ENCODE assay signal across 19 mouse cellular contexts in the genomic region with DNA sequence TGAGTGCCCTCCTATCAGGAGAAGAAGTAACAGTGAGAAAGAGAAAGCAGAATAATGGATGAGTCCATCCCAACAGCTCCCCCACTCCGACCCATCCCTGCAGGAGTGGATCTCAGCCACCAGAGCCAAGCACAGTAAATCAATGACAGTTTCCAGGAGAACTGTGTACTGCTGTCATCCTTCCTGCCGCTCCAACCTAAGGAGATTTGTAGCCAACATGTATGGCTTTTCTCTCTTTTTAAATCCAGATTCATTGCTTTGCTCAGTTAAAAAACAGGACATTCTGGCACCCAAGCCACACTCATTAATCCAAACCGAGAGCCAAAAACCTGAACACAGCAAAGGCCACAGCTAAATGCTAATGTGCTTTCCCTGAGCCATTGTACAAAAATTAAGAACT.
DNase-seq lines count a peak whose midpoint lies in the region; ATAC-seq and TF ChIP-seq lines count a peak whose summit lies in the region.
"Had no signal": no experiment of that assay in that cellular context is flagged by ENCODE, and none has a peak within 500 bp of the region (broad histone marks: within the 10 kb centered on the region; RNA-seq: fewer than 3 reads in every experiment).

No protein-coding gene starts in this region.

- H3K9me3 ChIP-seq in forebrain, embryonic 14.5 days (replicated peaks; ENCODE audit: control insufficient read depth, low read length): no peaks in the 10 kb centered on the region
- no peaks in the 10 kb centered on the region for H3K9me3 ChIP-seq in forebrain, embryonic 10.5 days
- no peaks in the 10 kb centered on the region for H3K9me3 ChIP-seq in hindbrain, embryonic 14.5 days (ENCODE audit: control insufficient read depth, low read length)
- no peaks in the 10 kb centered on the region for H3K9me3 ChIP-seq in hindbrain, embryonic 10.5 days
- no peaks in the 10 kb centered on the region for H3K9me3 ChIP-seq in lung, embryonic 14.5 days (ENCODE audit: low read depth, low read length)
- H3K9me3 ChIP-seq in stomach, embryonic 15.5 days: no peaks in the 10 kb centered on the region
- H3K9me3 ChIP-seq: liver, embryonic 12.5 days had no signal

- TF ChIP-seq CTCF in lung, embryonic 14.5 days (IDR thresholded peaks at IDR 0.05; ENCODE audit: low read depth): no peak

- DNase-seq in forebrain, embryonic 14.5 days (ENCODE audit: low spot score): peak; percentile 31
- DNase-seq in forebrain, embryonic 10.5 days (ENCODE audit: extremely low spot score, low spot score): no peak
- DNase-seq in hindbrain, embryonic 14.5 days (ENCODE audit: low spot score): peak; percentile 46
- DNase-seq in hindbrain, embryonic 10.5 days (ENCODE audit: low spot score): no peak
- peak; percentile 29 for DNase-seq in lung, embryonic 14.5 days
- DNase-seq in lung, postnatal 36 days: no peak
- DNase-seq in layer of hippocampus, postnatal 10 days (ENCODE audit: low spot score in 2 of 2): no peak
- DNase-seq: adrenal gland, postnatal 25 days; cerebellum, adult 9-11 months; embryo, embryonic 11 days; gastrocnemius, postnatal 36 days; left cerebral cortex, postnatal 4 days; right cerebral cortex, adult 18-20 months; spleen, adult 18-20 months; thymus, postnatal 4 days had no signal

- WGBS in forebrain, embryonic 14.5 days: 73% methylated on average over 3 of the region's 3 CpGs
- WGBS in forebrain, embryonic 10.5 days: 91% methylated on average over 3 of the region's 3 CpGs
- WGBS in hindbrain, embryonic 14.5 days: 51% methylated on average over 3 of the region's 3 CpGs
- WGBS in hindbrain, embryonic 10.5 days: 79% methylated on average over 3 of the region's 3 CpGs
- 46% methylated on average over 3 of the region's 3 CpGs for WGBS in lung, embryonic 14.5 days
- 47% methylated on average over 3 of the region's 3 CpGs for WGBS in stomach, embryonic 15.5 days

- H3K4me2 ChIP-seq in forebrain, embryonic 14.5 days (ENCODE audit: low read length): no peak overlapping the region
- no peak overlapping the region for H3K4me2 ChIP-seq in hindbrain, embryonic 14.5 days (replicated peaks)
- no peak overlapping the region for H3K4me2 ChIP-seq in lung, embryonic 14.5 days
- H3K4me2 ChIP-seq in stomach, embryonic 15.5 days: no peak overlapping the region
- H3K4me2 ChIP-seq: heart, embryonic 11.5 days; liver, embryonic 12.5 days had no signal

- no peak overlapping the region for H3K9ac ChIP-seq in forebrain, embryonic 14.5 days (ENCODE audit: low read length)
- no peak overlapping the region for H3K9ac ChIP-seq in hindbrain, embryonic 14.5 days
- no peak overlapping the region for H3K9ac ChIP-seq in lung, embryonic 14.5 days
- no peak overlapping the region for H3K9ac ChIP-seq in stomach, embryonic 15.5 days
- H3K9ac ChIP-seq: liver, embryonic 12.5 days had no signal

- no peak for ATAC-seq in forebrain, embryonic 14.5 days
- ATAC-seq in hindbrain, embryonic 14.5 days (ENCODE audit: low FRiP score): no peak
- no peak for ATAC-seq in lung, embryonic 14.5 days (ENCODE audit: insufficient read depth)
- ATAC-seq in stomach, embryonic 15.5 days (ENCODE audit: insufficient read depth, low FRiP score, low read depth): peak; percentile 40; the same call in 1 of the 2 replicates
- ATAC-seq: liver, embryonic 12.5 days had no signal

- H3K27me3 ChIP-seq in forebrain, embryonic 14.5 days (replicated peaks; ENCODE audit: control insufficient read depth, insufficient read depth, low read length): no peaks in the 10 kb centered on the region
- no peaks in the 10 kb centered on the region for H3K27me3 ChIP-seq in forebrain, embryonic 10.5 days (ENCODE audit: poor library complexity, severe bottlenecking)
- no peaks in the 10 kb centered on the region for H3K27me3 ChIP-seq in hindbrain, embryonic 14.5 days (ENCODE audit: control insufficient read depth, insufficient read depth, low read length)
- H3K27me3 ChIP-seq in hindbrain, embryonic 10.5 days (ENCODE audit: insufficient read depth, poor library complexity, severe bottlenecking): no peaks in the 10 kb centered on the region
- no peaks in the 10 kb centered on the region for H3K27me3 ChIP-seq in lung, embryonic 14.5 days (ENCODE audit: insufficient read depth, low read length)
- H3K27me3 ChIP-seq in stomach, embryonic 15.5 days (replicated peaks): no peaks in the 10 kb centered on the region
- H3K27me3 ChIP-seq: CH12.LX; liver, embryonic 12.5 days had no signal

- H3K4me3 ChIP-seq in forebrain, embryonic 14.5 days (ENCODE audit: low read depth, low read length): no peak overlapping the region
- H3K4me3 ChIP-seq in forebrain, embryonic 10.5 days: no peak overlapping the region
- no peak overlapping the region for H3K4me3 ChIP-seq in hindbrain, embryonic 14.5 days (replicated peaks; ENCODE audit: low read length)
- H3K4me3 ChIP-seq in hindbrain, embryonic 10.5 days: no peak overlapping the region
- H3K4me3 ChIP-seq in lung, embryonic 14.5 days (ENCODE audit: low read depth, low read length): no peak overlapping the region
- H3K4me3 ChIP-seq in stomach, embryonic 15.5 days (replicated peaks): no peak overlapping the region
- H3K4me3 ChIP-seq: liver, embryonic 12.5 days had no signal

- no peaks in the 10 kb centered on the region for H3K36me3 ChIP-seq in forebrain, embryonic 14.5 days (ENCODE audit: control insufficient read depth, insufficient read depth, low read length)
- no peaks in the 10 kb centered on the region for H3K36me3 ChIP-seq in forebrain, embryonic 10.5 days (replicated peaks)
- H3K36me3 ChIP-seq in hindbrain, embryonic 14.5 days (replicated peaks; ENCODE audit: control insufficient read depth, insufficient read depth): no peaks in the 10 kb centered on the region
- H3K36me3 ChIP-seq in hindbrain, embryonic 10.5 days: no peaks in the 10 kb centered on the region
- H3K36me3 ChIP-seq in lung, embryonic 14.5 days (ENCODE audit: insufficient read depth): no peaks in the 10 kb centered on the region
- no peaks in the 10 kb centered on the region for H3K36me3 ChIP-seq in stomach, embryonic 15.5 days
- H3K36me3 ChIP-seq: liver, embryonic 12.5 days had no signal

- H3K27ac ChIP-seq in forebrain, embryonic 14.5 days (ENCODE audit: low read depth, low read length): no peak overlapping the region
- H3K27ac ChIP-seq in forebrain, embryonic 10.5 days: no peak overlapping the region
- H3K27ac ChIP-seq in hindbrain, embryonic 14.5 days: no peak overlapping the region
- no peak overlapping the region for H3K27ac ChIP-seq in hindbrain, embryonic 10.5 days
- H3K27ac ChIP-seq in lung, embryonic 14.5 days (ENCODE audit: low read depth): no peak overlapping the region
- peak overlapping the region; percentile 38; the same call in 1 of the 2 replicates for H3K27ac ChIP-seq in stomach, embryonic 15.5 days
- H3K27ac ChIP-seq: liver, embryonic 12.5 days had no signal

- H3K4me1 ChIP-seq in forebrain, embryonic 14.5 days (ENCODE audit: control insufficient read depth, insufficient read depth, low read length): peaks cover 3% of the 10 kb centered on the region; the same call in 1 of the 2 replicates
- H3K4me1 ChIP-seq in forebrain, embryonic 10.5 days: peaks cover 13% of the 10 kb centered on the region
- no peaks in the 10 kb centered on the region for H3K4me1 ChIP-seq in hindbrain, embryonic 14.5 days (replicated peaks; ENCODE audit: control insufficient read depth, insufficient read depth, low read length)
- H3K4me1 ChIP-seq in hindbrain, embryonic 10.5 days (replicated peaks): no peaks in the 10 kb centered on the region
- peaks cover 11% of the 10 kb centered on the region for H3K4me1 ChIP-seq in lung, embryonic 14.5 days (ENCODE audit: insufficient read depth)
- 0 out of 2 replicates have a peak, but pooled peaks cover 8% of the 10 kb centered on the region for H3K4me1 ChIP-seq in stomach, embryonic 15.5 days
- H3K4me1 ChIP-seq: liver, embryonic 12.5 days had no signal

Comparison
In these comparisons a context has a peak if more than half of its experiments do, and no peak if none do; other contexts are left out.
1. DNase-seq: peak in forebrain, embryonic 14.5 days (single experiment), hindbrain, embryonic 14.5 days (single experiment) and lung, embryonic 14.5 days (single experiment); none in forebrain, embryonic 10.5 days (single experiment), hindbrain, embryonic 10.5 days (single experiment), lung, postnatal 36 days (single experiment) and layer of hippocampus, postnatal 10 days (0 of 2).